Mouse (Mus musculus) heart, embryonic 11.5 days (tissue): ENCODE results near the gene Rfx8. TPM values are rescaled to one million over a fixed set of nuclear protein-coding genes. Genes with fewer than 3 reads are reported as not detected.
A peak's percentile ranks its signal among the peaks of the same experiment; 100 is the strongest.

ENCODE experiments used
- ATAC-seq: fragments of 200-750 bp; cut with Nextera tagmentation; replicated peaks from 2 replicates; pipeline ENCODE4 v1.8.0; 2017; ENCODE audit warnings: moderate library complexity; ENCODE audit not compliant: insufficient number of reproducible peaks, low FRiP score, low TSS enrichment
- H3K27ac ChIP-seq: fragments of 300-500 bp; sonication (generic); 2 replicates; pipeline ENCODE4 v1.5.1; 2014; ENCODE audit warnings: mild to moderate bottlenecking, low read depth, low read length
- H3K27me3 ChIP-seq: fragments of 300-500 bp; sonication (generic); 2 replicates; pipeline ENCODE4 v1.6.1; 2014; ENCODE audit warnings: mild to moderate bottlenecking, low read length, mixed read lengths; ENCODE audit not compliant: control insufficient read depth, insufficient read depth
- H3K36me3 ChIP-seq: fragments of 300-500 bp; sonication (generic); 2 replicates; pipeline ENCODE4 v1.6.1; 2014; ENCODE audit warnings: mild to moderate bottlenecking, low read length, moderate library complexity, mixed read lengths; ENCODE audit not compliant: control insufficient read depth, insufficient read depth
- H3K4me1 ChIP-seq: fragments of 300-500 bp; sonication (generic); 2 replicates; pipeline ENCODE4 v1.6.1; 2014; ENCODE audit warnings: low read length; ENCODE audit not compliant: control insufficient read depth, insufficient read depth
- H3K4me2 ChIP-seq: fragments of 300-500 bp; sonication (generic); 2 replicates; pipeline ENCODE4 v1.6.1; 2014; ENCODE audit warnings: mild to moderate bottlenecking, moderate library complexity
- H3K4me3 ChIP-seq: fragments of 300-500 bp; sonication (generic); 2 replicates; pipeline ENCODE4 v1.5.1; 2014; ENCODE audit warnings: low read depth, low read length
- H3K9ac ChIP-seq: fragments of 300-500 bp; sonication (generic); 2 replicates; pipeline ENCODE4 v1.6.1; 2014; ENCODE audit warnings: mild to moderate bottlenecking, low read depth, low read length, moderate library complexity
- H3K9me3 ChIP-seq: fragments of 300-500 bp; sonication (generic); replicated peaks from 2 replicates; pipeline ENCODE4 v1.6.1; 2016; ENCODE audit warnings: low read length; ENCODE audit not compliant: control insufficient read depth
- WGBS: fragments of 180-500 bp; shearing (Covaris S2); extraction: QIAGEN DNeasy Blood & Tissue Kit; methylation state at CpG from one replicate; pipeline ENCODE4 v1.1.7; 2014; ENCODE audit not compliant: insufficient replicate concordance; 5-methylcytosine and 5-hydroxymethylcytosine counted together
- polyA plus RNA-seq: library from polyadenylated mRNA; unstranded; fragments of >200 nt; fragmentation: Nextera tagmentation; extraction: Ambion mirVana; gene quantifications from 2 replicates; pipeline ENCODE4 v1.2.1, GENCODE M21; 2014

Gene Rfx8
- polyA plus RNA-seq, 1 experiment from 2014 or later = 0.74 TPM

DNA sequence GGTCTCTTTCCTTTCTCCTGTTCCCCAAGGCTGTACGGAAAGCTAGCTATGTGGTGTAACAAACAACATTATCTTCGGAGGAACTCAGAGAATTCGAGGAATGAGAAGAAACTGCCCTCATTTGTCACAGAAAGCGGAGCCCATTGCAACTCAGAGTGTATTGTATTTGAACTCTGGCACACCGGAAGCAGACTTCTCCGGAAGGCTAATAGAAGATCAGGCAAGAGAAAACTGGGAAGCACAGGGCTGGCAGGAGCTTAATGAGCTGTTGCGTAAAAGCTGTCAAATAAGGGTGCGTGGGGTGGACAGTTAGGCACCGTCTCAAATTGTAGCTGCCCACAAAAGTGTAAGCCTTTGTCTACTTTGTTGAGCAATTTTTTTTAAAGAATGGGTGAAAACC, 10.7 kb upstream of the Rfx8 start:
- 0 out of 2 replicates have a peak overlapping the region, but pooled peaks have one; percentile 22 for H3K27ac ChIP-seq
- H3K4me2 ChIP-seq = no peak overlapping the region
- WGBS = 21% methylated on average over 9 of the region's 9 CpGs
- peaks cover 22% of the 10 kb centered on the region for H3K4me1 ChIP-seq
- no peak for ATAC-seq
- H3K4me3 ChIP-seq = no peak overlapping the region
- no peak overlapping the region for H3K9ac ChIP-seq
- H3K27me3 ChIP-seq = no peaks in the 10 kb centered on the region
- H3K9me3 ChIP-seq = no peaks in the 10 kb centered on the region
- no peaks in the 10 kb centered on the region for H3K36me3 ChIP-seq

DNA sequence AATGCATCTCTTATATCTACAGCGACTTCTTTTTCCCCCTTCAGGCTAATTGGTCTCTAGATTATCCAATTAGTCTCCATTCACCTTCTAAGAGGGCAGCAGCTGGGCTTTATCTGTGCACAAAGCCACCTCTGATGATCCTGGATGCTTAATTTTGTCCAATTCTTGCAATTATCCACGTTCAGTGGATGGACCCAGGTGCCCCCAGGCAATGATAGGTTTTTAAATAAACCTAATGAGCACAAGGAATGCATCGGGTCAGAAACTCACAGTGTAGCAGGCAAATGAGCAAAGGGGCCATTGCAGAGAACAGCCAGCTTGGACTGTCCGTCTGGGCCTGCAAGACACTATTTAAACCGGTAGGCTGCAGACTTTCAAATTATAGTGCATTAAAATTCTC, 10.1 kb upstream of the Rfx8 start:
- Histone ChIP-seq H3K27me3 (no peaks in the 10 kb centered on the region), H3K4me1 (peaks cover 19% of the 10 kb centered on the region), H3K4me3 (no peak overlapping the region), H3K36me3 (no peaks in the 10 kb centered on the region), H3K9ac (no peak overlapping the region), H3K27ac (no peak overlapping the region), H3K9me3 (no peaks in the 10 kb centered on the region), H3K4me2 (no peak overlapping the region)
- 57% methylated on average over 5 of the region's 5 CpGs for WGBS
- no peak for ATAC-seq

DNA sequence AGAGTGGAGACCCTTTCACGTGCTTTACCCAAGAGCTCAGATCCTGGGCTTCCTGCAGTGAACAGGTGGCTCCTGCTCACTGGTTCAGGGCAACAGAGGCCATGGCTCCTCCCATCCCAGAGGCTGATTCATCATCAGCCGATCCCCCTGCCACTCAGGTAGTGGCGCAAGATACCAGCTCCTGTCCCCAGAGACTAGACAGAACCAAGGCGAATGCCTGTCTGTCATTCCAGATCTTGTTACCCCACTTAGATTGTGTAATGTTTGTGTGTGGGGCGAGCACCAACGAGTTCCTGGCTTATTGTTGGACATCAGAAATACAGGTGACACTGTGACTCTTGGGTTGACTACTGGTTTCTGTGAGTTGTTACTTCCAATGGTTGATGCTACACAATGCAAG, 9.1 kb upstream of the Rfx8 start:
- H3K9ac ChIP-seq = no peak overlapping the region
- ATAC-seq = no peak
- no peaks in the 10 kb centered on the region for H3K36me3 ChIP-seq
- H3K9me3 ChIP-seq = no peaks in the 10 kb centered on the region
- no peak overlapping the region for H3K4me2 ChIP-seq
- no peaks in the 10 kb centered on the region for H3K27me3 ChIP-seq
- H3K4me3 ChIP-seq = no peak overlapping the region
- WGBS = 79% methylated on average over 6 of the region's 6 CpGs
- H3K27ac ChIP-seq = no peak overlapping the region
- peaks cover 15% of the 10 kb centered on the region; the same call in 1 of the 2 replicates for H3K4me1 ChIP-seq

DNA sequence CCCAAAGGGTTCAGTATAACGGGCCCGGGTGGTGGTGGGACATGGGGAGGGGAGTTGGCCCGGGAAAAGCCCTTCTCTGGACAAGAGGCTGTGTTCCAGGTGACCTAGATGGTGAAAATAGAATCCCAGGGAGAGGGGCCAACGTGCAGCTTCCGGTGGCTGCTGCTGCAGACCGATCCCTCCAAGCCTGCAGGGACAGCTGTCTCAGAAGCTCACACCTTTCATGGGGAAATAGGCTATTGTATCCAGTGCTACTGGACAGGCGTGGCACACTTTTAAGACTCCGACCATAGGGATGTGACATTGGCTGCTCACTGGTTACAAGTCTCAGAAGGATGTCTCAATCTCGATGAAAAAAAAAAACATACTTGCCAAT, 542 bp upstream of the Rfx8 start:
- peak overlapping the region; percentile 92 for H3K4me2 ChIP-seq
- H3K4me1 ChIP-seq = peaks cover 18% of the 10 kb centered on the region
- H3K27ac ChIP-seq = peak overlapping the region; percentile 68
- peak overlapping the region; percentile 85 for H3K9ac ChIP-seq
- no peaks in the 10 kb centered on the region for H3K27me3 ChIP-seq
- ATAC-seq = peak; percentile 59; the same call in 1 of the 2 replicates
- H3K9me3 ChIP-seq = no peaks in the 10 kb centered on the region
- WGBS = 22% methylated on average over 9 of the region's 9 CpGs
- H3K4me3 ChIP-seq = peak overlapping the region; percentile 60
- H3K36me3 ChIP-seq = no peaks in the 10 kb centered on the region

DNA sequence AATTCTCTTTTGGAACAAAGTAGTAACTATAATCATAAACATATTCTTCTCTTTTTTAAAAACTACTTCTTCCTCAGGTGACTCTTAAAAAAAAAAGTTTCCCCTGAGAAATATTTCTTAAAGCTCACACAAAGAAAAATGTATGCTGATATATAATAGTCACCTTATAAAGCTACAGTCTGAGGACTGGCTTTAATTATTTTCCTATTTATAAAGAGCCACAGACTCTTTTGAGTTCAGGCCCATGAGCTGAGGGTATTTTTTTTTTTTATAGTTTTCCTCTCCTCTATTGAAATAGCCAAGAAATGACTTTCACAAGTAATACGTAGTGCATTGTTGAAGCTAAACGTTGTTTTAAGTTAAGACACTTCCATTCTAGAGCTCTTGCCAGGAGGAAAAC, 611 bp downstream of the Rfx8 start:
- ATAC-seq = no peak

DNA sequence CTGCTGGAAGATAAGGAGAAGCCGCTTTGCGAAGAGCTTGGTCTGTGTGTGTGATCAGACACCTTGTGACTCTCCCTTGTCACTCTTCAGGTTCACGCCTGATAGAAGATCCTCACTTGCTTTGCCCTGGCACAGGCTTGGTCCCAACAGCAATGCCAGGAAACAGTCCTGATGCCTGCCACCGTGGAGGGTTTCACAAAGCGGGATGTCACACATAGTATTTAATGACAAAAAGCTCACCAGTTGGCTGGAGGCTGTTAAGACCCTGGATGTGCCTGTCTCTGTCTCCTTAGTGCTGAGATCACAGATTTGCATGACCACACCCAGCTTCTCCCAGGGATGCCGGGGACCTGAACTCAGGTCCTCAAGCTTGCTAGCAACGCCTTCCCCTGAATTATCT, 5.2 kb downstream of the Rfx8 start:
- no peaks in the 10 kb centered on the region for H3K27me3 ChIP-seq
- no peaks in the 10 kb centered on the region for H3K36me3 ChIP-seq
- no peak overlapping the region for H3K4me2 ChIP-seq
- ATAC-seq = no peak
- H3K9me3 ChIP-seq = no peaks in the 10 kb centered on the region
- H3K27ac ChIP-seq = peak overlapping the region; percentile 79; the same call in 1 of the 2 replicates
- H3K9ac ChIP-seq = no peak overlapping the region
- no peak overlapping the region for H3K4me3 ChIP-seq
- WGBS = 61% methylated on average over 7 of the region's 7 CpGs
- H3K4me1 ChIP-seq = peaks cover 14% of the 10 kb centered on the region

More for the DNA sequence above, 611 bp downstream of the Rfx8 start:
- no peaks in the 10 kb centered on the region for H3K36me3 ChIP-seq
- H3K4me1 ChIP-seq = peaks cover 20% of the 10 kb centered on the region
- H3K27me3 ChIP-seq = no peaks in the 10 kb centered on the region
- H3K4me3 ChIP-seq = peak overlapping the region; percentile 60; the same call in 1 of the 2 replicates
- peak overlapping the region; percentile 68; the same call in 1 of the 2 replicates for H3K27ac ChIP-seq
- no peaks in the 10 kb centered on the region for H3K9me3 ChIP-seq
- H3K4me2 ChIP-seq = peak overlapping the region; percentile 92
- WGBS = 27% methylated on average over 2 of the region's 2 CpGs
- H3K9ac ChIP-seq = peak overlapping the region; percentile 85

DNA sequence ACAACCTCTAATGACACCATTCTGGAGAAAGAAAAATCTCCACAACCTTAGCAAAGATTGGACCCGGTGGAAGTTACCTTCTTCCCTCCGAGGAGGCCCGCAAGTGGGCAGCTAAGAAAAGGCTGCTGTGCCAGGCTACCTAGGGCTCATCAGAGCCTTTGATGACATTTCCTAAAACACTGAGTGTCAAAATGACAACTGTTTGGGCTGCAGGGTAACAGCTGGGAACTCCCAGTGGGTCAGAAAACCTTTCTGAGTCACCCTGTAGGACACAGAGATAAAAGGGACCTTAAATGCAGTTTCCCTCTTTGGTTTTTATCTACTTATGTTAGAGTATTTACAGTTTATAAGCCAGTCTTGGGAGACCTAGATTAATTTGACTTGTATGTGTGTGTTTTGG, 6.1 kb downstream of the Rfx8 start:
- H3K9ac ChIP-seq = no peak overlapping the region
- no peak for ATAC-seq
- WGBS = 72% methylated on average over 3 of the region's 3 CpGs
- no peak overlapping the region for H3K4me2 ChIP-seq
- no peaks in the 10 kb centered on the region for H3K9me3 ChIP-seq
- H3K27me3 ChIP-seq = no peaks in the 10 kb centered on the region
- H3K27ac ChIP-seq = peak overlapping the region; percentile 79
- no peaks in the 10 kb centered on the region for H3K36me3 ChIP-seq
- peaks cover 11% of the 10 kb centered on the region for H3K4me1 ChIP-seq
- H3K4me3 ChIP-seq = no peak overlapping the region

DNA sequence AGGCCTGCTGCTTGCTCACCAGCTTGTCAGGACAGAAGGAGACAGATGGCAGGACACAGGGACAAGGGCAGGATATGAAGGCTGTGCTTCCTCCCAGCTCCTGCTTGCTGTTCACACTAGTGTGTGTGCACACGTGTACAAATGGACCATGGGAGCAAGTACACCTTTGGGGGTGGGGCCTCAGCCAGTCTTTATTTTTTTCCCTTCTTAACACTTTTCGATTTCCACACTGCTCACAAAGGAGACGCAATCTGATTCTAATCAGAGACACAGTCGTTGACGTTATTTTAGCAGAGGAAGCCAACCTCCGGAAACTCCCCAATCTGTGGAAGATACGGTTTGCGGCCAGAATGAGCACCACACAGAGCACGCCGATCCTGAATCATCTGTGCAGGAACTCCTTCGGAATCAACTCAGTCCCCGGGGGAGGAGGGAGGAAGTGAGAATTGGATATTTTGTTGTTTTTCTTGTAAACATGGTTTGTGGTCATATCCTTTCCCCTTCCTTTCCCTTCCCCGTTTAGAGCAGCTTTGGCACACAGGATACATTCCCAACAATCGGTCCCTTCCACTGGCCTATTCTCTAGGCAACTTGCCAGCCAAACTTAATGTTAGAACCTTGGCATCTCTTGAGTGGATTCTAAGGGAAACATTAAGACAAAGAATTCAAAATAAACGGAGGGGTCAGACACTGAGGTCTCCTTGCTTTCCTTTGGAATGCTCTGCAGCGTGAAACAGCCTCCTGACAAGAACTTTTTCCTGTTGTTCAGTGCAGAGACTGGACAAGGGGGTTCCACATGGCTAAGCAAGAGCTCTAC, 6.7 kb downstream of the Rfx8 start:
- no peaks in the 10 kb centered on the region for H3K36me3 ChIP-seq
- H3K4me1 ChIP-seq = peaks cover 9% of the 10 kb centered on the region; the same call in 1 of the 2 replicates
- H3K27ac ChIP-seq = peak overlapping the region; percentile 79
- no peaks in the 10 kb centered on the region for H3K9me3 ChIP-seq
- H3K9ac ChIP-seq = no peak overlapping the region
- no peak overlapping the region for H3K4me3 ChIP-seq
- ATAC-seq = peak; percentile 40; the same call in 1 of the 2 replicates
- no peaks in the 10 kb centered on the region for H3K27me3 ChIP-seq
- 50% methylated on average over 16 of the region's 16 CpGs for WGBS
- no peak overlapping the region for H3K4me2 ChIP-seq

DNA sequence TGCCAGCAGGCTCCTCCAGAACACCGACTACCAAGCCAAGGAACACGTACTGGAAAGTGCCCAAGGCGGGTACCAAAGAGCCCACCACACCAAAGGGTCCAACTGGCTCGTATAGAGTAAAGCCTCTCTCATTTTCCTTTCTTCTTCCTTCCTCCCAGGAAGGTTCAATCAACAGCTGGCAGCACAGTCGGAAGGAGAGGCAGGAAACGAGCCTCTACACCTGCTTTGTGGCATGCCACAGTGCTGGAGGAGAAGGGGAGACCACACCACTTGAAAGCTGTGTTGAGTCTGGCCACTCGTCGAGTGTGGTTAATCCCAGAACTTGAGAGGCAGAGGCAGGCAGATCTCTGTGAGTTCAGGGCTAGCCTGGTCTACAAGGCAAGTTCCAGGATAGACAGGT, 7.5 kb downstream of the Rfx8 start:
- Histone ChIP-seq H3K27me3 (no peaks in the 10 kb centered on the region), H3K9me3 (no peaks in the 10 kb centered on the region), H3K4me2 (no peak overlapping the region), H3K27ac (peak overlapping the region; percentile 67), H3K36me3 (no peaks in the 10 kb centered on the region), H3K4me3 (no peak overlapping the region), H3K9ac (no peak overlapping the region), H3K4me1 (peaks cover 9% of the 10 kb centered on the region; the same call in 1 of the 2 replicates)
- ATAC-seq = no peak
- WGBS = 80% methylated on average over 8 of the region's 8 CpGs
